Mouse (Mus musculus): ENCODE data around the gene Polr2l. TPM values are rescaled to one million over a fixed set of nuclear protein-coding genes. Genes with fewer than 3 reads are reported as not detected.

Polr2l gene
- total RNA-seq, 2 experiments from 2014 or later = 9.5 to 10.0 TPM

- no peak for ATAC-seq (replicated peaks; ENCODE audit: low FRiP score, poor library complexity, severe bottlenecking)
Observed at GRCm38 (mm10) chr7:141435856-141436522, 38.9 kb downstream of the Polr2l start.

- peak; percentile 71 for ATAC-seq (replicated peaks; ENCODE audit: low FRiP score, poor library complexity, severe bottlenecking)
Observed at GRCm38 (mm10) chr7:141435129-141435855, 39.6 kb downstream of the Polr2l start.

GRCm38 (mm10) chr7:141434464-141434863 is 40.5 kb downstream of the Polr2l start:
- ATAC-seq (replicated peaks; ENCODE audit: low FRiP score, poor library complexity, severe bottlenecking) = no peak

- no peak for ATAC-seq (replicated peaks; ENCODE audit: low FRiP score, poor library complexity, severe bottlenecking)
Observed at GRCm38 (mm10) chr7:141433517-141434400, 41.2 kb downstream of the Polr2l start.

GRCm38 (mm10) chr7:141432741-141433516 is 42.0 kb downstream of the Polr2l start:
- ATAC-seq (replicated peaks; ENCODE audit: low FRiP score, poor library complexity, severe bottlenecking) = no peak

DNA sequence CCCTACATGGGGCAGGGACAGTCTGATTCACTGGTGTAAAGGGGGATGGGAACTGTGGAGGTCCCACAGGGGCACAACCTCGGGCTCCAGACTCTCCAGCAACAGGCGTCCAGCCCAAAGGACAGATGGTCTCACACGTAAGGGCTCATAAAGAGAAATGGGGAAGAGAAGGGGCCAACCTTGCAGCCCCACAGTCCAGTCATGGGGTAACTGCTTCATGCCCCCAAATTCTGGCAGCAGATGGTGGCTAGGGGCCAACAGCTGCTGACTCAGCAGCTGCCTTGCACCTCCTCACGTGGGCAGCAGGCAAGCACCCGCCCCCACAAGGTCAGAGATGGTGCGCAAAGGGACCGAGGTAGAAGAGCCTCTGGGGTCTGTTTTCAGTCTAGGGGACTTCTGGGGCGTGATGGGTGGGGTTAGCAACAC is 42.7 kb downstream of the Polr2l start:
- no peak for ATAC-seq (replicated peaks; ENCODE audit: low FRiP score, poor library complexity, severe bottlenecking)

DNA sequence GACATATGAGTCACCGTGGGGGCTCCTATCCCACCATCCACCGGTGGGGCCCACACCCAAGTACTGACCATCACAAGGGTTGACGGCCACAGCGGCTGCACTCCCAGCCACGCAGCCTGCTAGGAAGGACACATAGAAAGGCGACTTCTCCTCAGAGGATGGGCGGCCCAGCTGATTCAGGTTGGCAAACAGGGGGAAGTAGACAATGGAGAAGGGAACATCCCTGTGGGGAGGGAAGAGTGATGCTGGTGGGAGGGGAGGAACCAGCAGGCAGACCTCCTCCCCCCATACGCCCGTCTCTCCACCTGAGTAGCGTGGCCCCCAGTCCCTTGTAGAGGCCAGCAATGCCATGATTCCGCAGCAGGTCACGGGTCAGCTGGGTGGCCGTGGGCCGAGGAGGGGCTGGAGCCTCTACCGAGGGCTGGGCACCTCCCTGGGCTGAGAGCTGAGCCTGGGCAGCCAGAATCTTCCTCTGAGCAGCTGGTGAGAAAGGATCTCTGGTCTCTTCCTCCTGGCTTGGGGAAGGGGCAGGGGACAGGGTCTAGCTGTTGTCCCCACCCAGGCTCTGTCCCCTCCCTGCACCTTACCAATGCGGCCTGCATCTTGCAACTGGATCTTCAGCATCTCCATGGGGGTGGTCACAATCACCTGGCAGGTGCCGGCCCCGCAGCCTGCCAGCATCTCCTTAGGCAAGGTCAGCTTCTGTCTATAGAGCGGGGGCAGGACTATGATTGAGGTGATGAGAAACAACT is 43.3 kb downstream of the Polr2l start:
- ATAC-seq (replicated peaks; ENCODE audit: low FRiP score, poor library complexity, severe bottlenecking) = no peak

GRCm38 (mm10) chr7:141430585-141431240 is 44.2 kb downstream of the Polr2l start:
- no peak for ATAC-seq (replicated peaks; ENCODE audit: low FRiP score, poor library complexity, severe bottlenecking)

GRCm38 (mm10) chr7:141429840-141430584 is 44.9 kb downstream of the Polr2l start:
- ATAC-seq (replicated peaks; ENCODE audit: low FRiP score, poor library complexity, severe bottlenecking) = no peak

GRCm38 (mm10) chr7:141429310-141429709 is 45.6 kb downstream of the Polr2l start, which contains the start of gene Cend1:
TSS of gene Cend1 (minus strand) at chr7:141429491.
- no peak for ATAC-seq (replicated peaks; ENCODE audit: low FRiP score, poor library complexity, severe bottlenecking)

DNA sequence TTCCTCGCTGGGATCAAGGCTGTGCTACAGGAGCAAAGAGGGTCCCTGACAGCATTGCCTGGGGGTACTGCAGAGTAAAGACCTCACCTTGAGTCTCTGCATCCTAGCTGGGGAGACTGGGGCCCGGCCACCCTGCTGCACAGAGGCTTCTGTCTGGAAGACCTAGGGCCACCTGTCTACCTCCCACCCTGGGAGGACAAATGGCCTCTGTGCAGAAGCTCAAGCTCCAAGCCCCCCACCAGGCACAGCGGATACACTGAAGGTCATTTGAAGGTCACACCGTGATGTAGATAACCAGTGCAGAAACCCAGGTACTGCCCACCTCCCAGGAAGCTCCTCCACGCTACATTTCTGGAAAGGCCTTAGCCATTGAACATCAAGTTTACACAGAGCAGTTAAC is 46.2 kb downstream of the Polr2l start:
- ATAC-seq (replicated peaks; ENCODE audit: low FRiP score, poor library complexity, severe bottlenecking) = no peak

GRCm38 (mm10) chr7:141426948-141427730 is 47.8 kb downstream of the Polr2l start:
- 0 out of 2 replicates have a peak, but pooled peaks have one; percentile 7 for ATAC-seq (replicated peaks; ENCODE audit: low FRiP score, poor library complexity, severe bottlenecking)

GRCm38 (mm10) chr7:141423811-141424210 is 51.1 kb downstream of the Polr2l start:
- ATAC-seq (replicated peaks; ENCODE audit: low FRiP score, poor library complexity, severe bottlenecking) = no peak

All from erythroblast, adult 5-6 weeks (primary cell).